Mouse (Mus musculus): ENCODE results near the gene Polr2g. TPM values are rescaled to one million over a fixed set of nuclear protein-coding genes. Genes with fewer than 3 reads are reported as not detected.

The Polr2g gene
- polyA plus RNA-seq, 1 experiment from 2014 or later = 163 TPM

DNA sequence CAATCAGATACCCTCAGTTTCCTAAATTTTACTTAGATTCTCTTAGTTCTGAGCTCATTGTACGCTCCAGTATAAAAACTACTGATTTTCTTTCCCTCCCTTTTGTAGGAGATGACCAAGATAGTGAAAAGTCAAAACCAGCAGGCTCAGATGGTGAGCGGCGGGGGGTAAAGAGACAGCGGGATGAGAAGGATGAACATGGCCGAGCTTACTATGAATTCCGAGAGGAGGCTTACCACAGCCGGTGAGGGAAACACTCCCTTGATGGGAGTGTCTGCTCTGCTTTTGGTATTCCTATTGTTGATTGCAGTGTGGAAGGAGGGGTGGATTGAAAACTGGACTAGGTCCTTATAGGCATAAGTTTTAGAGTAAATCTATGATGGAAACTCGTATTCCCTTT is 24.3 kb upstream of the Polr2g start:
- 71% methylated on average over 8 of the region's 8 CpGs for WGBS
- ATAC-seq (ENCODE audit: insufficient read depth) (no peak), DNase-seq (no peak)
- TF ChIP-seq CTCF (IDR thresholded peaks at IDR 0.05; ENCODE audit: low read depth) = no peak
- Histone ChIP-seq H3K36me3 (ENCODE audit: insufficient read depth) (peaks cover 52% of the 10 kb centered on the region), H3K4me3 (ENCODE audit: low read depth, low read length) (peak overlapping the region; percentile 100), H3K27ac (ENCODE audit: low read depth) (no peak overlapping the region), H3K9me3 (ENCODE audit: low read depth, low read length) (no peaks in the 10 kb centered on the region), H3K9ac (peak overlapping the region; percentile 37), H3K27me3 (ENCODE audit: insufficient read depth, low read length) (no peaks in the 10 kb centered on the region), H3K4me1 (ENCODE audit: insufficient read depth) (peaks cover 10% of the 10 kb centered on the region), H3K4me2 (peak overlapping the region; percentile 80)

DNA sequence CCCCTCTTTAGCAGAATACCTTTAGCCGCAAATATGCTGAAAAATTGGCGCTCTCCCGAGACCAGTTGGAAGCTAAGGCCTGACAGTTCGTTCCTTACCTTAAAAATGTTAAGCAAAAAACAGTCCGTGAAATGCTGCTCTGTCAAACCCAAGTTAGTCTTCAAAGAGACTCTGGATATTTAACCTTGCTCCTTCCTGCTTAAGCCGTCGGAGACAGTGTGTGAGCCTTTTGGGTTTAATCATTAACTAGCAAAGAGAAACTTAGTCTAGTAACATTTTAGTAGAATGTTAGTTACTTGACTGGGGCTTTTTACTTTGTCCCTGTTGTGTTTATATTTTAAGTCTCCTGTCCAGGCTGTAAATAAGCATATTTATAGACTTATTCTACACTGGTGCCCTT is 22.8 kb upstream of the Polr2g start:
- under 1% methylated on average over 7 of the region's 7 CpGs for WGBS
- TF ChIP-seq CTCF (IDR thresholded peaks at IDR 0.05; ENCODE audit: low read depth) = no peak
- H3K9me3 ChIP-seq (ENCODE audit: low read depth, low read length) = no peaks in the 10 kb centered on the region
- peak overlapping the region; percentile 95 for H3K9ac ChIP-seq
- H3K36me3 ChIP-seq (ENCODE audit: insufficient read depth) = peaks cover 48% of the 10 kb centered on the region
- no peaks in the 10 kb centered on the region for H3K27me3 ChIP-seq (ENCODE audit: insufficient read depth, low read length)
- peaks cover 16% of the 10 kb centered on the region for H3K4me1 ChIP-seq (ENCODE audit: insufficient read depth)
- no peak for ATAC-seq (ENCODE audit: insufficient read depth)
- H3K4me2 ChIP-seq = peak overlapping the region; percentile 80
- H3K4me3 ChIP-seq (ENCODE audit: low read depth, low read length) = peak overlapping the region; percentile 100
- peak overlapping the region; percentile 100; the same call in 1 of the 2 replicates for H3K27ac ChIP-seq (ENCODE audit: low read depth)
- peak; percentile 39 for DNase-seq

DNA sequence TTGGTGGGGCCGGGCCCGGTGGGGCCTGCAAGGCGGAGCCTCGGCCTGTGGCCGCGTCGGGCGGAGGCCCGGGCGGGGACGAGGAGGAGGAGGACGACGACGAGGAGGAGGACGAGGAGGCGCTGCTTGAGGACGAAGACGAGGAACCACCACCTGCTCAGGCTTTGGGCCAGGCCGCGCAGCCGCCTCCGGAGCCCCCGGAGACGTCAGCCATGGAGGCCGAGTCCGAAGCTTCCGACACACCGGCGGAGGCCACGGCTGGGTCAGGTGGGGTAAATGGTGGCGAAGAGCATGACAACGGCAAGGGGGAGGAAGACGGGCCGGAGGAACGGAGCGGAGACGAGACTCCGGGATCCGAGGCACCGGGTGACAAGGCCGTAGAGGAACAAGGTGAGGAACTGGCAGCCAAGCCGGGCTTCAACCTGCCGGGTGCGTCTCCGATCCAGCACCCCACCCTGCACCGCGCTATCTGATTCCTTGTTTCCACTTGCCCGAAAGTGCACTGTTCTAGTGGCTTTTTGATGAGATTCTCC is 22.1 kb upstream of the Polr2g start:
- no peak for DNase-seq
- Histone ChIP-seq H3K9me3 (ENCODE audit: low read depth, low read length) (no peaks in the 10 kb centered on the region), H3K27ac (ENCODE audit: low read depth) (peak overlapping the region; percentile 100), H3K4me3 (ENCODE audit: low read depth, low read length) (peak overlapping the region; percentile 100), H3K27me3 (ENCODE audit: insufficient read depth, low read length) (no peaks in the 10 kb centered on the region), H3K4me2 (peak overlapping the region; percentile 80), H3K36me3 (ENCODE audit: insufficient read depth) (peaks cover 48% of the 10 kb centered on the region), H3K4me1 (ENCODE audit: insufficient read depth) (peaks cover 16% of the 10 kb centered on the region), H3K9ac (peak overlapping the region; percentile 95)
- peak; percentile 18 for ATAC-seq (ENCODE audit: insufficient read depth)
- no peak for TF ChIP-seq CTCF (IDR thresholded peaks at IDR 0.05; ENCODE audit: low read depth)
- under 1% methylated on average over 46 of the region's 48 CpGs for WGBS

DNA sequence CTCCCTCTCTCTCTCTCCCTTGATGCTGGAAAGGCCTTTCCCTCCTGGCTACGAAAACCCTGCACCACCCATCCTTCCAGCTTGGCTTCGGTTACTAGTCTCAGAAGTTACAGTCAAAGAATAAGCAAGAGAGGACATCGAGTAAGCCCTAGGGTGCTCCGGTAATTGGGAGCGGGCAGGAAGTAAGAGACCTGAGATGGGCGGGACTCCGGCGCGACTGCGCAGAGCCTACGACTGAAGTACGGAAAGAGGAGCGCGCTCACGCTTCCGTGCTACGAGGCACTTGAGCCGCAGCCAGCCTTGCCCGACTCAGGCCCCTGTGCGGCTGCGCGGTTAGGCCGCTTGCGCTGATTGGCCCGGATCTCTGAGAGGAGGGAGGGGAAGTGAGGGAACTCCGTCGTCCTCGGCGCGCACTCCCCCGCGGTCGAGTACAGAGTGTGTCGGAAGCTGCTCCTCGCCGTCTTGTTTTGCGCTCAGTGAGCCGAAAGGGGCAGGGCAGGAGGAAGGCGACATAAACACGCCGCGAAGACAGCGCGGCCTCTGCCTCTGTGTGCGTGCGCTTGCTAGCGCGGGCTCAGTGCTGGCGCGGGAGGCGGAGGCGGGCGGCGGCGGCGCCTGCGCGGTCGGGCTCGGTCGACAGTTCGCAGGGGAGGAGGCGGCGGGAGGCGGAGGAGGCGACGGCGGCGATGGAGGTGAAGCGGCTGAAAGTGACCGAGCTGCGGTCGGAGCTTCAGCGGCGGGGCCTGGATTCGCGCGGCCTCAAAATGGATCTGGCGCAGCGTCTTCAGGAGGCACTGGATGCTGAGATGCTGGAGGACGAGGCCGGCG is 21.4 kb upstream of the Polr2g start, which contains the start of gene Hnrnpul2:
Hnrnpul2 (plus strand) TSS at position 415 of the 828 bp plus-strand sequence.
- H3K4me3 ChIP-seq (ENCODE audit: low read depth, low read length) = peak within 1 kb of the TSS; percentile 100
- peaks cover 16% of the 10 kb centered on the region for H3K4me1 ChIP-seq (ENCODE audit: insufficient read depth)
- H3K4me2 ChIP-seq = peak within 1 kb of the TSS; percentile 80
- H3K27ac ChIP-seq (ENCODE audit: low read depth) = peak within 1 kb of the TSS; percentile 100
- H3K27me3 ChIP-seq (ENCODE audit: insufficient read depth, low read length) = no peaks in the 10 kb centered on the region
- no peaks in the 10 kb centered on the region for H3K9me3 ChIP-seq (ENCODE audit: low read depth, low read length)
- peak within 1 kb of the TSS; percentile 95 for H3K9ac ChIP-seq
- WGBS = under 1% methylated on average over 83 of the region's 83 CpGs
- TF ChIP-seq CTCF (IDR thresholded peaks at IDR 0.05; ENCODE audit: low read depth) = no peak
- ATAC-seq (ENCODE audit: insufficient read depth) = peak; percentile 96
- DNase-seq = peak; percentile 99
- peaks cover 48% of the 10 kb centered on the region for H3K36me3 ChIP-seq (ENCODE audit: insufficient read depth)

GRCm38 (mm10) chr19:8818801-8819595 is 20.6 kb upstream of the Polr2g start, which contains the start of gene Ttc9c:
TSS of gene Ttc9c (minus strand) at chr19:8819333.
- Histone ChIP-seq H3K9ac (peak within 1 kb of the TSS; percentile 95), H3K4me2 (peak within 1 kb of the TSS; percentile 80), H3K36me3 (ENCODE audit: insufficient read depth) (peaks cover 46% of the 10 kb centered on the region), H3K27me3 (ENCODE audit: insufficient read depth, low read length) (no peaks in the 10 kb centered on the region), H3K27ac (ENCODE audit: low read depth) (peak within 1 kb of the TSS; percentile 100), H3K9me3 (ENCODE audit: low read depth, low read length) (no peaks in the 10 kb centered on the region), H3K4me3 (ENCODE audit: low read depth, low read length) (peak within 1 kb of the TSS; percentile 100), H3K4me1 (ENCODE audit: insufficient read depth) (peaks cover 16% of the 10 kb centered on the region)
- peak; percentile 100 for DNase-seq
- TF ChIP-seq CTCF (IDR thresholded peaks at IDR 0.05; ENCODE audit: low read depth) = no peak
- under 1% methylated on average over 33 of the region's 33 CpGs for WGBS
- ATAC-seq (ENCODE audit: insufficient read depth) = peak; percentile 92

DNA sequence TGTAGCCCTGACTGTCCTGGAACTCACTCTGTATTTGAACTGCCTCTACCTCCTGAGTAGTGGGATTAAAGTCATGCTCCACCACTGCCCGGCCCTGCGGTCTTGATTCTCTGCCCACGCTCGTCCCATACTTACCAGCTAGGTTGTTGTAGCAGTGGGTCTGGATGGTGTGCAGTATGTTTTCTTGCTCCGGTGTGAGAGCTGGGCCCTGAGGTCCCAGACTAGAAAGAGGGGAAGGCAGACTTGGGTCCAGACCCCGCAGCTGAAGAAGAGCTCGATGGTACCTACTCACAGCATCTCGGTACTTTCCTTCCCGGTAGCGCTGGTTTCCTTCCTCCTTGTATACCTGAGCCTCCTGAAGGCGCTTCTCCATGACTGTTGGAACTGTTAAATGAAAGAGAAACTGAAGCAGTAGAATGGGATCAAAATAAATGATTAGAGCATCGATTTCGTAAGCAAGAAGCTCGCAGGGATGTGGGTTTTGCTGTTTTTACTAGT is 20.0 kb upstream of the Polr2g start:
- no peaks in the 10 kb centered on the region for H3K27me3 ChIP-seq (ENCODE audit: insufficient read depth, low read length)
- no peak for DNase-seq
- H3K4me3 ChIP-seq (ENCODE audit: low read depth, low read length) = peak overlapping the region; percentile 100
- peak overlapping the region; percentile 56 for H3K9ac ChIP-seq
- ATAC-seq (ENCODE audit: insufficient read depth) = no peak
- TF ChIP-seq CTCF (IDR thresholded peaks at IDR 0.05; ENCODE audit: low read depth) = no peak
- H3K9me3 ChIP-seq (ENCODE audit: low read depth, low read length) = no peaks in the 10 kb centered on the region
- 14% methylated on average over 14 of the region's 14 CpGs for WGBS
- H3K27ac ChIP-seq (ENCODE audit: low read depth) = peak overlapping the region; percentile 100
- H3K4me2 ChIP-seq = peak overlapping the region; percentile 80
- peaks cover 16% of the 10 kb centered on the region for H3K4me1 ChIP-seq (ENCODE audit: insufficient read depth)
- peaks cover 46% of the 10 kb centered on the region for H3K36me3 ChIP-seq (ENCODE audit: insufficient read depth)
